Mouse (Mus musculus) liver, embryonic 11.5 days (tissue): ENCODE data around the gene Sept4. TPM values are rescaled to one million over a fixed set of nuclear protein-coding genes. Genes with fewer than 3 reads are reported as not detected.

Experiments used
- ATAC-seq: fragments of 200-750 bp; cut with Nextera tagmentation; replicated peaks from 2 replicates; pipeline ENCODE4 v1.8.0; 2017; ENCODE audit warnings: moderate number of reproducible peaks, mild to moderate bottlenecking, moderate TSS enrichment, moderate library complexity; ENCODE audit not compliant: low FRiP score
- DNase-seq: peaks from one replicate; pipeline ENCODE4 v3.0.0-alpha.2; 2017; ENCODE audit warnings: low spot score
- H3K27ac ChIP-seq: fragments of 300-500 bp; sonication (generic); 2 replicates; pipeline ENCODE4 v1.5.1; 2014; ENCODE audit warnings: mild to moderate bottlenecking, low read depth, low read length, control low read depth
- H3K27me3 ChIP-seq: fragments of 300-500 bp; sonication (generic); replicated peaks from 2 replicates; pipeline ENCODE4 v1.6.1; 2014; ENCODE audit warnings: low read length, mixed read lengths; ENCODE audit not compliant: control insufficient read depth, insufficient read depth
- H3K36me3 ChIP-seq: fragments of 300-500 bp; sonication (generic); 2 replicates; pipeline ENCODE4 v1.6.1; 2014; ENCODE audit warnings: mild to moderate bottlenecking, low read length, moderate library complexity, mixed read lengths; ENCODE audit not compliant: control insufficient read depth, insufficient read depth
- H3K4me1 ChIP-seq: fragments of 300-500 bp; sonication (generic); replicated peaks from 2 replicates; pipeline ENCODE4 v1.6.1; 2014; ENCODE audit warnings: low read length, mixed read lengths; ENCODE audit not compliant: control insufficient read depth, insufficient read depth
- H3K4me2 ChIP-seq: fragments of 300-500 bp; sonication (generic); 2 replicates; pipeline ENCODE4 v1.6.1; 2014; ENCODE audit warnings: mild to moderate bottlenecking, control low read depth, moderate library complexity
- H3K4me3 ChIP-seq: fragments of 300-500 bp; sonication (generic); 2 replicates; pipeline ENCODE4 v1.5.1; 2014; ENCODE audit warnings: low read depth, low read length, control low read depth
- H3K9ac ChIP-seq: fragments of 300-500 bp; sonication (generic); 2 replicates; pipeline ENCODE4 v1.6.1; 2014; ENCODE audit warnings: low read depth, low read length, control low read depth
- H3K9me3 ChIP-seq: fragments of 300-500 bp; sonication (generic); 2 replicates; pipeline ENCODE4 v1.6.1; 2016; ENCODE audit warnings: low read length, inconsistent platforms, mixed read lengths; ENCODE audit not compliant: control insufficient read depth
- WGBS: fragments of 180-500 bp; shearing (Covaris S2); extraction: QIAGEN DNeasy Blood & Tissue Kit; methylation state at CpG from one replicate; pipeline ENCODE4 v1.1.7; 2014; 5-methylcytosine and 5-hydroxymethylcytosine counted together
- polyA plus RNA-seq: library from polyadenylated mRNA; unstranded; fragments of >200 nt; fragmentation: Nextera tagmentation; extraction: Ambion mirVana; gene quantifications from 2 replicates; pipeline ENCODE4 v1.2.1, GENCODE M21; 2014

Sept4 gene
- polyA plus RNA-seq, 1 experiment from 2014 or later = 12.8 TPM

DNA sequence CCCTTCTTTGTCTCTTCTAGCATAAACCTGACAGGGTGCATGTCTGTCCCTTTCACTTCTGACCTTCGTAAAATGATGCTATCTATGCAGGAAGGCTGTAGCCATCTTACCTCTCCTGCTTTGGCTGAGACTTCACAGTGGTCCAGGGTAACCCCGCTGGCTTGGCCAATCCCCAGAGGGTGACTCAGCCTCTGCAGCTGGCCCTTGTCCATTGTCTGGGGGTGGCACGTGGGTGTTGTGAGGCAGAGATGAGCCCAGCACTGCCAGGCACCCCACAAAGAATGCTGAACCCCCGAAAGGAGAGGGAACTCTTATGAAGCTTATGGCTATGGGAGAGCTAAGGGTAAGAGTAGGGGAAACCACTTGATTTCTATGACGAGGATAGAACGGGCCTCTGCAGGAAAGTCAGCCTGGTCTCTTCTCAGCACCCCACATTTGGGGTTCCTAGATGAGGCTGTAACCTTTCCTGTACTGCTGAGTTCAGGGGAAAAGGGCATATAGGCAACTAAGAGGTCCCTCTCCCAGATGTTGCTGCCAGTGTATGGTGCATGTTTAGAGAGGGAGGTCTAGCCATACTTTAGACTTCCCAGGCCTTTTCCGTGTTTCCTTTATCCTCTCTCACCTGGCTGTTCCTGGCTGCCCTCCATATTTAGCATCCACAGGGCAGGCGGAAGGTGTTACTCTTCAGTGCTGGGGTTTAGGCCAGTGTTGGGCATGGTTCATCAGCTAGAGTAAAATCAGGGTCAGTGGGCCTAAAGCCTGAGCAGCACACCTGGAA is 13.4 kb downstream of the Sept4 start:
- H3K4me3 ChIP-seq = no peak overlapping the region
- H3K27me3 ChIP-seq = no peaks in the 10 kb centered on the region
- H3K9me3 ChIP-seq = no peaks in the 10 kb centered on the region
- no peak overlapping the region for H3K27ac ChIP-seq
- 75% methylated on average over 8 of the region's 8 CpGs for WGBS
- no peak for DNase-seq
- H3K9ac ChIP-seq = no peak overlapping the region
- H3K36me3 ChIP-seq = no peaks in the 10 kb centered on the region
- H3K4me1 ChIP-seq = peaks cover 17% of the 10 kb centered on the region
- ATAC-seq = no peak
- H3K4me2 ChIP-seq = no peak overlapping the region

- ATAC-seq = no peak
- H3K27ac ChIP-seq = no peak overlapping the region
These were observed 14.8 kb downstream of the Sept4 start for GRCm38 (mm10) chr11:87583291-87584034.

GRCm38 (mm10) chr11:87584711-87585505 is 16.2 kb downstream of the Sept4 start:
- Histone ChIP-seq H3K36me3 (no peaks in the 10 kb centered on the region), H3K27ac (no peak overlapping the region), H3K27me3 (no peaks in the 10 kb centered on the region), H3K4me2 (no peak overlapping the region), H3K9ac (no peak overlapping the region), H3K9me3 (no peaks in the 10 kb centered on the region), H3K4me1 (peaks cover 2% of the 10 kb centered on the region), H3K4me3 (no peak overlapping the region)
- DNase-seq (no peak), ATAC-seq (no peak)
- 81% methylated on average over 10 of the region's 10 CpGs for WGBS

More at GRCm38 (mm10) chr11:87583291-87584034, 14.8 kb downstream of the Sept4 start:
- H3K36me3 ChIP-seq = no peaks in the 10 kb centered on the region
- H3K4me1 ChIP-seq = peaks cover 13% of the 10 kb centered on the region
- no peaks in the 10 kb centered on the region for H3K27me3 ChIP-seq
- no peak overlapping the region for H3K9ac ChIP-seq
- no peak for DNase-seq
- no peak overlapping the region for H3K4me3 ChIP-seq
- no peak overlapping the region for H3K4me2 ChIP-seq
- 75% methylated on average over 6 of the region's 6 CpGs for WGBS
- H3K9me3 ChIP-seq = no peaks in the 10 kb centered on the region

- Histone ChIP-seq H3K27ac (no peak overlapping the region), H3K27me3 (no peaks in the 10 kb centered on the region), H3K9me3 (no peaks in the 10 kb centered on the region), H3K4me3 (no peak overlapping the region), H3K9ac (no peak overlapping the region), H3K36me3 (no peaks in the 10 kb centered on the region), H3K4me1 (peaks cover 10% of the 10 kb centered on the region), H3K4me2 (no peak overlapping the region)
- 90% methylated on average over 5 of the region's 5 CpGs for WGBS
- DNase-seq = no peak
- ATAC-seq = no peak
These were observed 18.6 kb downstream of the Sept4 start for GRCm38 (mm10) chr11:87587211-87587874.

DNA sequence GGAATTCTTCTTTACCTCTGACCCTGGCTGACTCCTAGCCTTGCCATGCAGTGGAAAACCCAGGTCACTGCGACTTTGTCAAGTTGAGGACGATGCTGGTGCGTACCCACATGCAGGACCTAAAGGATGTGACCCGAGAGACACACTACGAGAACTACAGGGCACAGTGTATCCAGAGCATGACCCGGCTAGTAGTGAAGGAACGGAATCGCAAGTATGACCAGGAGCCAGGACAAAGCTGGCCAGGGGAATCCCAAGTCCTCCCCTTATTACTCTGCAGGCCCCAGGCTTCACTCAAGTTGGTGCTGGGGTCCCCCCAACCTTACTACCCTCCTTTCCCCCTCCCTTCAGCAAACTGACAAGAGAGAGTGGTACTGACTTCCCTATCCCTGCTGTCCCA is 20.9 kb downstream of the Sept4 start:
- no peaks in the 10 kb centered on the region for H3K27me3 ChIP-seq
- H3K9ac ChIP-seq = peak overlapping the region; percentile 25; the same call in 1 of the 2 replicates
- no peak for DNase-seq
- H3K36me3 ChIP-seq = no peaks in the 10 kb centered on the region; the same call in 1 of the 2 replicates
- H3K9me3 ChIP-seq = no peaks in the 10 kb centered on the region
- WGBS = 87% methylated on average over 8 of the region's 8 CpGs
- peak overlapping the region; percentile 88 for H3K4me2 ChIP-seq
- ATAC-seq = no peak
- H3K27ac ChIP-seq = no peak overlapping the region
- peaks cover 30% of the 10 kb centered on the region for H3K4me1 ChIP-seq
- no peak overlapping the region for H3K4me3 ChIP-seq

DNA sequence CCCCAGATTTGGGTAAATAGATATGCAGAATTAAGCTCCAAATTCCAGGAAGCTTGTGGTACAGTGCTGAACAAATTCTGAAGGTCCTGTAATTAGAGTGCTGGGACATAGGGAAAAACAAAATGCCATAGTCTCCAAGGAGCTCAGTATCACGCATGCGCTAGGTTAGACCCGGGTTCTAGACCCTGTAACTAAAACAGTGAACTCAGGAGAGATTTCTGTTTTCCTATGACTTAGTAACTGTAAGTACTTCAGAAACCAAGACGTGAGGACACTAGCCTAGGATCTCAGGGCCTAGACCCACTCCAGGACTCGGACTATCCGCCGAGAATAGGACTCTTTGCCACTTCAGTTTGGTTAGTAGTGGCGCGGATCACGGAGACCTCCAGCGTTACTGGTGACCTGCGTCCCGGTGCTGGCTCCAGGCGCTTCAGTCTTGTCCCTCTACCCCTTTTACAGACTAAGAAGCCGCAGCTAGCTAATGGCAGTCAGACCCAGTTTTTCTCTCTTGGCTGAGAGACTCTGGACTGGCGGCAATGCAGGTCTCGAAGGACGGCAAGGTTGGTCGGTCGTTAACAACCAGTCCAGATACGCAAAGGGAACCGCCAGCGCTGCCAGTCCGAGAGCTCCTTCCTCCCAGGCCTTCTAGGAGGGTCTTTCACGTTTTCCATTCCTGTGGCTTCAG is 22.3 kb downstream of the Sept4 start:
- ATAC-seq = no peak
- Histone ChIP-seq H3K27me3 (no peaks in the 10 kb centered on the region), H3K36me3 (no peaks in the 10 kb centered on the region; the same call in 1 of the 2 replicates), H3K4me2 (peak overlapping the region; percentile 88), H3K9me3 (no peaks in the 10 kb centered on the region), H3K4me3 (peak overlapping the region; percentile 76), H3K4me1 (peaks cover 43% of the 10 kb centered on the region), H3K9ac (peak overlapping the region; percentile 93), H3K27ac (peak overlapping the region; percentile 92)
- 2% methylated on average over 25 of the region's 25 CpGs for WGBS
- DNase-seq = peak; percentile 56

GRCm38 (mm10) chr11:87591526-87592353 is 23.0 kb downstream of the Sept4 start, which contains the start of gene Mtmr4:
TSS of gene Mtmr4 (plus strand) at chr11:87592162.
- H3K27ac ChIP-seq = peak within 1 kb of the TSS; percentile 92
- peak within 1 kb of the TSS; percentile 76 for H3K4me3 ChIP-seq
- H3K4me2 ChIP-seq = peak within 1 kb of the TSS; percentile 97
- peaks cover 50% of the 10 kb centered on the region for H3K4me1 ChIP-seq
- no peaks in the 10 kb centered on the region for H3K9me3 ChIP-seq
- peak within 1 kb of the TSS; percentile 93 for H3K9ac ChIP-seq
- DNase-seq (peak; percentile 97), ATAC-seq (peak; percentile 97)
- no peaks in the 10 kb centered on the region; the same call in 1 of the 2 replicates for H3K36me3 ChIP-seq
- WGBS = under 1% methylated on average over 61 of the region's 61 CpGs
- H3K27me3 ChIP-seq = no peaks in the 10 kb centered on the region
